Mouse (Mus musculus): Measurements from ENCODE around the gene H2al1c.
"Not testable (repeated sequence)": the region's sequence is repeated elsewhere in the genome, so short reads cannot be mapped to it uniquely, and the experiment has no call there.

Gene H2al1c

GRCm38 (mm10) chrX:11305355-11305754 is at the start of gene H2al1c:
Gene H2al1c, plus strand, starts transcription at chrX:11305655.
- DNase-seq (ENCODE audit: low spot score in 2 of 2), result not testable (repeated sequence)

GRCm38 (mm10) chrX:11264918-11265317 is 40.5 kb upstream of the H2al1c start:
- DNase-seq (ENCODE audit: low spot score in 2 of 2), result no peak

DNA sequence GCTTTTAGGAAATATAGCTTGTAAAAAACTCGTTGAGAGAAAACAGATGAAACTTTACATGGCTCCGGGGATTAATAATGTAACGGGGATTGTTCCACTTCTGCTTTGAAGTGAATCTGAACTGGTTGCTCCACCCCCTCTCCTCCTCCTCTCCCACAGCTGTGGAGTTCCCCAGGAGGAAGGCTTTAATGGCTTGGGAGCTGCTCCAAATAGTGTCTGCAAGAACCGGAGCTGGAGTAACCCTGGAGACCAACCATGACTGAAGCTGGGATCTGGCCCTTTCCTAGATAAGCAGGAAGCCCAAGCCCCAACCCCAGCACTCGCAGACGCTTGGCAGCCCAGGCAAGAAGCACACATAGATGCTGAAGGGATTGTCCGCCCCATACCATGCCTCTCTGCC is 37.7 kb upstream of the H2al1c start:
- DNase-seq (ENCODE audit: low spot score in 2 of 2), result no peak

GRCm38 (mm10) chrX:11269074-11269473 is 36.4 kb upstream of the H2al1c start:
- DNase-seq (ENCODE audit: low spot score in 2 of 2), result no peak

DNA sequence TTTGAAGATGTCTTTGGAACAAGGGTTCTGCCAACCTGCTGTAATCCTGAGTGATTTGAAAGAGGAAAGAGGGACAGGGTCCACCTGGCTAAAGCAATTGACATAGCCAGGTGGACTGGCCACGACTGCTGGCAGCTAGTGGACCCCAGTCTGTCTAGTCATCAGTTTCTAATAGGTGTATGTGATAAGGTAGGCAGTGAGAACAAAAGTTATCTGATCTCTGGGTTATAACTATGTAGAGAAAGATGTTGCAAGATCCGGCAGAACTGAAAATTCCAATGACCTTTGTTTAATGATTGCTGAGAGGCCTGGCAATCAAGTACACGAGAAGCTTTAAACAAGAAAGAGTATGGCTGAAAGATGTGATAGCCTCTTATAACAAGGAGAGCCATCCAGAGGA is 32.3 kb upstream of the H2al1c start:
- DNase-seq (ENCODE audit: low spot score in 2 of 2), result no peak

DNA sequence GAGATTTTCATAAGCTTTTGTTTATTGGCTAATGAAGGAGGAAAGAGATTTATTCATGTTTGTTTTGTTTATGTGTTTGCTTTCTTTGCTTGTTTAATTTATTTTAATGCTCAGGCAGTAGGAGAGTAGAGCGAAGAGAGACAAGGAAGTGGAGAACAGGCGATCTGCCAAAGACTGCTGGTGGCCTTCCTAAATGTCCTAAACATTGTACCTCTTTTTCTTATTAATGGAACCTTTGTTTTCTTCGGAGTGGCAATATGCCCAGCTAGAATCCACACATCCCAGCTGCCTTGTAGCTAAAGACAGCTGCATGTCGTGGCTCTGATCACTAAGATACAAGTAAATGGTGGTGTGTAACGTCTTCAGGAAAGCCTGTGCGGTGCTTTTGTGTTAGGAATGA is 28.4 kb upstream of the H2al1c start:
- DNase-seq (ENCODE audit: low spot score in 2 of 2), result no peak

DNA sequence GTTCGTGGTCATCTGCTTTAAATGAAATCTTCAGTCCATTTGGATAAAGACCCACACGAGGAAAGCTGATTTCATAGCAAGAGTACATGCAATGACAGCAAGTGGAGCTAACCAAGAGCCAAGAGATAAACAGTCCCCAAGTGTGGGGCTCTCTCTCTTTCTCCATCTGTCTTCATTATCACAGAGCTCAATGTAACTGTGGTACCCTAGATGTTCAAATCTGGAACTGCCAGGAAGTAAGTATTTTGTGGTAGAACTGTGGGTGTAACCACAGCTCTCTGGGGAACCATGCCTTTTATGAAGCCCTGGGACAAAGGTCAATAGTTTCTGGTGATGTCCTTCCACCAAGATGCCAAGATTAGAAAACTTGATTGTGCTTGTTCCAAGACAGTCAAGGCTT is 24.7 kb upstream of the H2al1c start:
- DNase-seq (ENCODE audit: low spot score in 2 of 2), result no peak

- no peak for DNase-seq (ENCODE audit: low spot score in 2 of 2)
These were observed 17.1 kb upstream of the H2al1c start for GRCm38 (mm10) chrX:11288306-11288882.

- no peak for DNase-seq (ENCODE audit: low spot score in 2 of 2)
These were observed 16.2 kb upstream of the H2al1c start for GRCm38 (mm10) chrX:11289244-11289643.

- DNase-seq (ENCODE audit: low spot score in 2 of 2), result not testable (repeated sequence)
These were observed 6.5 kb upstream of the H2al1c start, which contains the start of gene H2al1a for GRCm38 (mm10) chrX:11298957-11299356. Gene H2al1a, plus strand, starts transcription at chrX:11299257.

DNA sequence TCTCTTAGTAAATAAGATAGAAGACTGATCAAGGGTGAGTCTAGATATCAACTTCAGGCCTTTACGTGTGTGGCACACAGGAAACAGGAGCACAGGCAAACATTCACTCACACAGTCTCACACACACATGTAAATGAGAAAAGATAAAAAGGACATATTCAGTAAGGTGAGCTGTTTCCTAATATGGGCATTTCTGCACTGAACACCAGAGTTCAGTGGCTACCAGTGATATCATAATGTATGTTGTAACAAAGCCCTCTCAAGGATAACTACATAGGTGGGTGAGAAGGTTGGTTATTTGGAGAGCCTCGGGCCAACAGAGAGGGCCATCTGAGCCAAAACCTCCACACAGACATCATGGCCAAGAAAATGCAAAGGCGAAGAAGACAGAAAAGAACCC is 3.3 kb upstream of the H2al1c start, which contains the start of gene H2al1b:
Gene H2al1b, plus strand, starts transcription at position 301 of the 400 bp plus-strand sequence.
- not testable (repeated sequence) for DNase-seq (ENCODE audit: low spot score in 2 of 2)

DNA sequence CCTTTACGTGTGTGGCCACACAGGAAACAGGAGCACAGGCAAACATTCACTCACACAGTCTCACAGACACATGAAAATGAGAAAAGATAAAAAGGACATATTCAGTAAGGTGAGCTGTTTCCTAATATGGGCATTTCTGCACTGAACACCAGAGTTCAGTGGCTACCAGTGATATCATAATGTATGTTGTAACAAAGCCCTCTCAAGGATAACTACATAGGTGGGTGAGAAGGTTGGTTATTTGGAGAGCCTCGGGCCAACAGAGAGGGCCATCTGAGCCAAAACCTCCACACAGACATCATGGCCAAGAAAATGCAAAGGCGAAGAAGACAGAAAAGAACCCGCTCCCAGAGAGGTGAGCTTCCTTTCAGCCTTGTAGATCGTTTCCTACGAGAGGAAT is 3.1 kb downstream of the H2al1c start, which contains the start of gene H2al1d:
Gene H2al1d, plus strand, starts transcription at position 301 of the 400 bp plus-strand sequence.
- DNase-seq (ENCODE audit: low spot score in 2 of 2), result not testable (repeated sequence)

DNA sequence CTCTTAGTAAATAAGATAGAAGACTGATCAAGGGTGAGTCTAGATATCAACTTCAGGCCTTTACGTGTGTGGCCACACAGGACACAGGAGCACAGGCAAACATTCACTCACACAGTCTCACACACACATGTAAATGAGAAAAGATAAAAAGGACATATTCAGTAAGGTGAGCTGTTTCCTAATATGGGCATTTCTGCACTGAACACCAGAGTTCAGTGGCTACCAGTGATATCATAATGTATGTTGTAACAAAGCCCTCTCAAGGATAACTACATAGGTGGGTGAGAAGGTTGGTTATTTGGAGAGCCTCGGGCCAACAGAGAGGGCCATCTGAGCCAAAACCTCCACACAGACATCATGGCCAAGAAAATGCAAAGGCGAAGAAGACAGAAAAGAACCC is 6.2 kb downstream of the H2al1c start, which contains the start of gene H2al1e:
Gene H2al1e, plus strand, starts transcription at position 301 of the 400 bp plus-strand sequence.
- not testable (repeated sequence) for DNase-seq (ENCODE audit: low spot score in 2 of 2)

DNA sequence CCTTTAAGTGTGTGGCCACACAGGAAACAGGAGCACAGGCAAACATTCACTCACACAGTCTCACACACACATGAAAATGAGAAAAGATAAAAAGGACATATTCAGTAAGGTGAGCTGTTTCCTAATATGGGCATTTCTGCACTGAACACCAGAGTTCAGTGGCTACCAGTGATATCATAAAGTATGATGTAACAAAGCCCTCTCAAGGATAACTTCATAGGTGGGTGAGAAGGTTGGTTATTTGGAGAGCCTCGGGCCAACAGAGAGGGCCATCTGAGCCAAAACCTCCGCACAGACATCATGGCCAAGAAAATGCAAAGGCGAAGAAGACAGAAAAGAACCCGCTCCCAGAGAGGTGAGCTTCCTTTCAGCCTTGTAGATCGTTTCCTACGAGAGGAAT is 9.4 kb downstream of the H2al1c start, which contains the start of gene H2al1f:
Gene H2al1f, plus strand, starts transcription at position 301 of the 400 bp plus-strand sequence.
- not testable (repeated sequence) for DNase-seq (ENCODE audit: low spot score in 2 of 2)

GRCm38 (mm10) chrX:11317956-11318355 is 12.5 kb downstream of the H2al1c start, which contains the start of gene H2al1g:
Gene H2al1g, plus strand, starts transcription at chrX:11318256.
- not testable (repeated sequence) for DNase-seq (ENCODE audit: low spot score in 2 of 2)

DNA sequence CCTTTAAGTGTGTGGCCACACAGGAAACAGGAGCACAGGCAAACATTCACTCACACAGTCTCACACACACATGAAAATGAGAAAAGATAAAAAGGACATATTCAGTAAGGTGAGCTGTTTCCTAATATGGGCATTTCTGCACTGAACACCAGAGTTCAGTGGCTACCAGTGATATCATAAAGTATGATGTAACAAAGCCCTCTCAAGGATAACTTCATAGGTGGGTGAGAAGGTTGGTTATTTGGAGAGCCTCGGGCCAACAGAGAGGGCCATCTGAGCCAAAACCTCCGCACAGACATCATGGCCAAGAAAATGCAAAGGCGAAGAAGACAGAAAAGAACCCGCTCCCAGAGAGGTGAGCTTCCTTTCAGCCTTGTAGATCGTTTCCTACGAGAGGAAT is 15.7 kb downstream of the H2al1c start, which contains the start of gene H2al1h:
Gene H2al1h, plus strand, starts transcription at position 301 of the 400 bp plus-strand sequence.
- DNase-seq (ENCODE audit: low spot score in 2 of 2), result not testable (repeated sequence)

- not testable (repeated sequence) for DNase-seq (ENCODE audit: low spot score in 2 of 2)
These were observed 18.9 kb downstream of the H2al1c start, which contains the start of gene H2al1i for GRCm38 (mm10) chrX:11324359-11324758. Gene H2al1i, plus strand, starts transcription at chrX:11324659.

DNA sequence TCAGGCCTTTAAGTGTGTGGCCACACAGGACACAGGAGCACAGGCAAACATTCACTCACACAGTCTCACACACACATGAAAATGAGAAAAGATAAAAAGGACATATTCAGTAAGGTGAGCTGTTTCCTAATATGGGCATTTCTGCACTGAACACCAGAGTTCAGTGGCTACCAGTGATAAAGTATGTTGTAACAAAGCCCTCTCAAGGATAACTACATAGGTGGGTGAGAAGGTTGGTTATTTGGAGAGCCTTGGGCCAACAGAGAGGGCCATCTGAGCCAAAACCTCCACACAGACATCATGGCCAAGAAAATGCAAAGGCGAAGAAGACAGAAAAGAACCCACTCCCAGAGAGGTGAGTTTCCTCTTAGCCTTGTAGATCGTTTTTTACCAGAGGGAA is 22.1 kb downstream of the H2al1c start, which contains the start of gene H2al1j:
Gene H2al1j, plus strand, starts transcription at position 301 of the 400 bp plus-strand sequence.
- not testable (repeated sequence) for DNase-seq (ENCODE audit: low spot score in 2 of 2)

GRCm38 (mm10) chrX:11345762-11346161 is 40.3 kb downstream of the H2al1c start:
- no peak for DNase-seq (ENCODE audit: low spot score in 2 of 2)

- DNase-seq (ENCODE audit: low spot score in 2 of 2), result no peak
These were observed 41.3 kb downstream of the H2al1c start for GRCm38 (mm10) chrX:11346756-11347155.

Data from spleen, postnatal 10 days (tissue).